Mouse (Mus musculus): Measurements from ENCODE around the gene Cyp2c23. TPM values are rescaled to one million over a fixed set of nuclear protein-coding genes. Genes with fewer than 3 reads are reported as not detected.

The Cyp2c23 gene
- polyA plus RNA-seq, 1 experiment = not detected

DNA sequence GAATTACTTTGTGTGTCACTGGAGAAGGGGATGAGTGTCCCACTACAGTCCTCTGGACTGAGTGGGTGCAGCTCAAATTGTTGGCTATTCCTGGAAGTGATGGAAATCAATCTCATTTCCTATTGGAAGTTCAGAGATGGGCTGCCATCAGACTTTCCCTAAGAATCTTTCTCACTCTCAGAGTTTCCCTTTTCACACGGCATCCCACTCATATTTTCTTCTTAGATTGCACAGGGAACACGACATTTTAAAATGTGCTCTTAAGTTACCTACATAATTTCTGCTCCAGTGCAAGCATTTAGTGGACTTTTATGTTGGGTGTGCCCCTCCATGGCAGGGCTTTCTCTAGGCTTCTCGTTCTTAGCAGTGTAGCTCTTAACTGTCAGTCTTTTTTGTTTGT, 51.2 kb downstream of the Cyp2c23 start:
- Histone ChIP-seq H3K4me3 (replicated peaks) (no peak overlapping the region), H3K27me3 (replicated peaks) (peaks cover 13% of the 10 kb centered on the region), H3K4me1 (0 out of 2 replicates have a peak, but pooled peaks cover 3% of the 10 kb centered on the region), H3K9me3 (peaks cover 6% of the 10 kb centered on the region), H3K36me3 (replicated peaks; ENCODE audit: low read length) (no peaks in the 10 kb centered on the region)
- TF ChIP-seq GATA1 (IDR thresholded peaks at IDR 0.05; ENCODE audit: borderline replicate concordance, low read length) = no peak
- no peak for TF ChIP-seq FLI1 (IDR thresholded peaks at IDR 0.05; ENCODE audit: low read length)

- 0 out of 2 replicates have a peak, but pooled peaks cover 3% of the 10 kb centered on the region for H3K4me1 ChIP-seq
- H3K4me3 ChIP-seq (replicated peaks) = no peak overlapping the region
- H3K27me3 ChIP-seq (replicated peaks) = peaks cover 9% of the 10 kb centered on the region
- TF ChIP-seq GATA1 (IDR thresholded peaks at IDR 0.05; ENCODE audit: borderline replicate concordance, low read length) (no peak), FLI1 (IDR thresholded peaks at IDR 0.05; ENCODE audit: low read length) (no peak)
- H3K9me3 ChIP-seq = peaks cover 6% of the 10 kb centered on the region
- no peaks in the 10 kb centered on the region for H3K36me3 ChIP-seq (replicated peaks; ENCODE audit: low read length)
Observed at GRCm38 (mm10) chr19:43976661-43977060, 52.3 kb downstream of the Cyp2c23 start.

DNA sequence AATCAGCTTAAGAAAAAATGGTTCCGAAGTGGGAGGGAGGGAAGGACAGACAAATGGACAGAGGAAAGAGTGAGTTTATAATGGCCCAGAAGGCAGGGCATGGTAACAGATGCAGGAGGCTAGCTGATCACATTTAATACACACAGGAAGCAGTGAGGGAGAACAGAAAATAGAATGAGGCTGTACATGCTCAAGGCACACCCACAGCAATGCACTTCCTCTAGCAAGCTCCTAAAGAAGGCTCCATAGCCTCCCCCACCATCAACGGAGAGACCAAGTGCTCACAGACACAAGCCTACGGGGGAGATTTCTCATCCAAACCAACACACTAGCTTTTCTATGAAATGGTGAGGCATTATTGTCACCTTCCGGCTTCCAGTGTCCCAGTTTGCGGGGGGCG, 54.8 kb downstream of the Cyp2c23 start:
- peaks cover 12% of the 10 kb centered on the region for H3K27me3 ChIP-seq (replicated peaks)
- H3K9me3 ChIP-seq = peaks cover 6% of the 10 kb centered on the region
- H3K36me3 ChIP-seq (replicated peaks; ENCODE audit: low read length) = no peaks in the 10 kb centered on the region
- TF ChIP-seq FLI1 (IDR thresholded peaks at IDR 0.05; ENCODE audit: low read length) = no peak
- no peak overlapping the region for H3K4me3 ChIP-seq (replicated peaks)
- 0 out of 2 replicates have a peak, but pooled peaks cover 3% of the 10 kb centered on the region for H3K4me1 ChIP-seq

DNA sequence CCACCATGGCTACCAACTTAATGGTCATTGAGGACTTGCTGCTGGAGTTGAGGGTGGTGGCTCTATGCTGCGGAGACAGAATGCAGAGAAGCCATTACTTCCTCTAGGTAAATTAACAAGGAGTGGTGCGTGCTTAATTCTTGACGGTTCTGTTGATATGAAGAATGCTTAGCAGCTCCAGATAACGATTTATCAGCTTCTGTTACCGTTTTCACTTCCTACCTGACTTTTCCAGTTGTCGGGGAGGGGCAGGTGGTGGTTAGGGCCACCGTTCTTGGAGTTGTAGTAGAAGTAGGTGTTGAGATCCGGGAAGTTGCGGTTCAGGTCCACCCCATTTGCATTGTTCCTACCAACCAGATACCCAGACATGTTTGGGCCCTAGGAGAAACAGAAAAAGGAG, 55.3 kb downstream of the Cyp2c23 start:
- TF ChIP-seq GATA1 (IDR thresholded peaks at IDR 0.05; ENCODE audit: borderline replicate concordance, low read length) = no peak
- no peak for TF ChIP-seq FLI1 (IDR thresholded peaks at IDR 0.05; ENCODE audit: low read length)
- Histone ChIP-seq H3K27me3 (replicated peaks) (peaks cover 12% of the 10 kb centered on the region), H3K36me3 (replicated peaks; ENCODE audit: low read length) (no peaks in the 10 kb centered on the region), H3K9me3 (peaks cover 6% of the 10 kb centered on the region), H3K4me1 (0 out of 2 replicates have a peak, but pooled peaks cover 3% of the 10 kb centered on the region), H3K4me3 (replicated peaks) (no peak overlapping the region)

- no peak overlapping the region for H3K4me3 ChIP-seq (replicated peaks)
- H3K9me3 ChIP-seq = peaks cover 6% of the 10 kb centered on the region
- H3K36me3 ChIP-seq (replicated peaks; ENCODE audit: low read length) = no peaks in the 10 kb centered on the region
- TF ChIP-seq GATA1 (IDR thresholded peaks at IDR 0.05; ENCODE audit: borderline replicate concordance, low read length) = no peak
- no peak for TF ChIP-seq FLI1 (IDR thresholded peaks at IDR 0.05; ENCODE audit: low read length)
- H3K27me3 ChIP-seq (replicated peaks) = peaks cover 16% of the 10 kb centered on the region
- 0 out of 2 replicates have a peak, but pooled peaks cover 3% of the 10 kb centered on the region for H3K4me1 ChIP-seq
Observed at GRCm38 (mm10) chr19:43972129-43972528, 56.9 kb downstream of the Cyp2c23 start.

GRCm38 (mm10) chr19:43968436-43969026, 60.5 kb downstream of the Cyp2c23 start:
- TF ChIP-seq GATA1 (IDR thresholded peaks at IDR 0.05; ENCODE audit: borderline replicate concordance, low read length) (no peak), FLI1 (IDR thresholded peaks at IDR 0.05; ENCODE audit: low read length) (no peak)
- H3K4me1 ChIP-seq = no peaks in the 10 kb centered on the region
- peaks cover 27% of the 10 kb centered on the region for H3K27me3 ChIP-seq (replicated peaks)
- H3K9me3 ChIP-seq = no peaks in the 10 kb centered on the region
- H3K36me3 ChIP-seq (replicated peaks; ENCODE audit: low read length) = no peaks in the 10 kb centered on the region
- no peak overlapping the region for H3K4me3 ChIP-seq (replicated peaks)

GRCm38 (mm10) chr19:43966481-43966880, 62.5 kb downstream of the Cyp2c23 start:
- Histone ChIP-seq H3K27me3 (replicated peaks) (peaks cover 36% of the 10 kb centered on the region), H3K36me3 (replicated peaks; ENCODE audit: low read length) (no peaks in the 10 kb centered on the region), H3K9me3 (no peaks in the 10 kb centered on the region), H3K4me1 (no peaks in the 10 kb centered on the region), H3K4me3 (replicated peaks) (no peak overlapping the region)
- no peak for TF ChIP-seq GATA1 (IDR thresholded peaks at IDR 0.05; ENCODE audit: borderline replicate concordance, low read length)
- no peak for TF ChIP-seq FLI1 (IDR thresholded peaks at IDR 0.05; ENCODE audit: low read length)

- Histone ChIP-seq H3K4me1 (no peaks in the 10 kb centered on the region), H3K4me3 (replicated peaks) (no peak overlapping the region), H3K27me3 (replicated peaks) (peaks cover 34% of the 10 kb centered on the region), H3K36me3 (replicated peaks; ENCODE audit: low read length) (no peaks in the 10 kb centered on the region), H3K9me3 (peaks cover 4% of the 10 kb centered on the region; the same call in 1 of the 2 replicates)
- TF ChIP-seq GATA1 (IDR thresholded peaks at IDR 0.05; ENCODE audit: borderline replicate concordance, low read length) (no peak), FLI1 (IDR thresholded peaks at IDR 0.05; ENCODE audit: low read length) (no peak)
Observed at GRCm38 (mm10) chr19:43965496-43966085, 63.4 kb downstream of the Cyp2c23 start.

DNA sequence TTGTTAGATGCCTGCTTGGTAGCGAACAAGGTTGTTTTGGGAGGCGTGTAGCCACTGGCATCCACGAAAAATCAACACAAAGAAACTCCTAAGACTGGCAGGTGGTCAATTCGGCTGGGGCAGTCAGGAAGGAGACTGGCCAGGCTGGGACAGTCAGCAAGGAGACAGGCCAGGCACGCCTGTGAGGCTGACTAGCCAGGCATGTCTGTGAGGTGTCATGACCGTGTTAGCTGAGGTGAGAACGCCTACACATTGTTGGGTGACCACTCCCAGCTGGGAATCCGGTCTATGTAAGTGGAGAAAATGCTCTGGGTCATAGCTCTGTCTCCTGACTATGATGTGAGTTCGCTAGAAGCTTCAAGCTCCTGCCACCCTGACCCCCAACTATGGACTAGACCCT, 66.2 kb downstream of the Cyp2c23 start:
- peaks cover 4% of the 10 kb centered on the region; the same call in 1 of the 2 replicates for H3K9me3 ChIP-seq
- no peaks in the 10 kb centered on the region for H3K4me1 ChIP-seq
- no peak overlapping the region for H3K4me3 ChIP-seq (replicated peaks)
- TF ChIP-seq FLI1 (IDR thresholded peaks at IDR 0.05; ENCODE audit: low read length) (no peak), GATA1 (IDR thresholded peaks at IDR 0.05; ENCODE audit: borderline replicate concordance, low read length) (no peak)
- H3K36me3 ChIP-seq (replicated peaks; ENCODE audit: low read length) = no peaks in the 10 kb centered on the region
- peaks cover 28% of the 10 kb centered on the region for H3K27me3 ChIP-seq (replicated peaks)

- Histone ChIP-seq H3K4me1 (no peaks in the 10 kb centered on the region), H3K9me3 (peaks cover 4% of the 10 kb centered on the region; the same call in 1 of the 2 replicates), H3K4me3 (replicated peaks) (no peak overlapping the region), H3K27me3 (replicated peaks) (peaks cover 31% of the 10 kb centered on the region), H3K36me3 (replicated peaks; ENCODE audit: low read length) (no peaks in the 10 kb centered on the region)
- TF ChIP-seq FLI1 (IDR thresholded peaks at IDR 0.05; ENCODE audit: low read length) = no peak
- TF ChIP-seq GATA1 (IDR thresholded peaks at IDR 0.05; ENCODE audit: borderline replicate concordance, low read length) = no peak
Observed at GRCm38 (mm10) chr19:43961185-43961584, 67.8 kb downstream of the Cyp2c23 start.

Data from megakaryocyte, embryonic 14.5 days (primary cell).